Mouse (Mus musculus): ENCODE data around the gene Neurl1a.
A peak's percentile ranks its signal among the peaks of the same experiment; 100 is the strongest.

Gene Neurl1a

GRCm38 (mm10) chr19:47248906-47249568 is 70.4 kb downstream of the Neurl1a start:
- DNase-seq (ENCODE audit: low read depth), result no peak

DNA sequence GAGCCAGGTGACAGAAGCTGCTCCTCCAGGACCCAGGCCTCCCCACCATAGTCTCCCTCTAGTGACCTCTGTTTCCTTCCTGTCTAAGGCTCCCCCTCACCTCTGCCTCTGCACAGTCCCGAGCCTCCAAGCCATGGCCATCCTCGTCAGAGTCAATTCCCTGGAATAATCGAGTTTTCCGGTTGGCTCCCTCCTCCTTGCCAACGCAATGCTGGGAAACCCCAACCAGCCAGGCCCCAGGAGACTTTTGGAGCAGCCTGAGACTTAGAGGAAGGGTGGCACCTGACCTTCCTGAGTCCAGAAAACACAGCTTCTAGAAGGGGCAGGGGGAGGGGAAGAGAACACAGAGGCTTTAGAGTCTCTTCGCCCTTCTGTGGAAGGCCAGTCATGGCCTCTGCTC is 72.3 kb downstream of the Neurl1a start:
- DNase-seq (ENCODE audit: low read depth), result no peak

DNA sequence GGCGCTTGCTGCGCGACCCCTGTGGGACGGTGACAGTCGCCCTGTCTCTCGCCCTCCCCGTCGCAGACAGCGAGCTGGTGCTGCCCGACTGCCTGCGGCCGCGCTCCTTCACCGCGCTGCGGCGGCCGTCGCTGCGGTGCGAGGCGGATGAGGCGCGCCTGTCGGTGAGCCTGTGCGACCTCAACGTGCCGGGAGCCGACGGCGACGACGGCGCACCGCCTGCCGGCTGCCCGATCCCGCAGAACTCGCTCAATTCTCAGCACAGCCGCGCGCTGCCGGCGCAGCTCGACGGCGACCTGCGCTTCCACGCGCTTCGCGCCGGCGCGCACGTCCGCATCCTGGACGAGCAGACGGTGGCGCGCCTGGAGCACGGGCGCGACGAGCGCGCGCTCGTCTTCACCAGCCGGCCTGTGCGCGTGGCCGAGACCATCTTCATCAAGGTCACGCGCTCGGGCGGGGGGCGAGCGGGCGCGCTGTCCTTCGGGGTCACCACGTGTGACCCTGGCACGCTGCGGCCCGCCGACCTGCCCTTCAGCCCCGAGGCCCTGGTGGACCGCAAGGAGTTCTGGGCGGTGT is 74.5 kb downstream of the Neurl1a start:
- DNase-seq (ENCODE audit: low read depth), result no peak

DNA sequence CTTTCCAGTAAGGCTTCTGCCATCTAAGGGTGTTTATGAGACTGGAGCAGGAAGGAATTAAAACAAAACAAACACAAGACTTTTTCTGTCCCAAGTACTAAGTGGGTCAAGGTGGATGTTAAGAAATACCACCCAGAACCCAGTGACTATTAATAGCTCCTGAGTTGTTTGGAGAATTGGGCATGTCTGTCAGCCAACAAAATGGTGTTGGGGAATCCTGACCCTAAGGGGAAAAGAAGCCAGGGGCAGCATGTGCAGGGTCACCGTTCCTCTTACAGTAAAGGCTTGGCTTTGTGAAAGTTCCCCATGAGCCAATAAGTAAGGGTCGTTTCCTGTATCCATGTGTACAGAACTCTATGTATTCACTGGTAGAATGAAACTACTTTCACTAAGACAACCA is 76.4 kb downstream of the Neurl1a start:
- DNase-seq (ENCODE audit: low read depth), result no peak

GRCm38 (mm10) chr19:47255919-47256318 is 77.3 kb downstream of the Neurl1a start:
- DNase-seq (ENCODE audit: low read depth), result no peak

- DNase-seq (ENCODE audit: low read depth), result no peak
Measured at GRCm38 (mm10) chr19:47259581-47259980, 81.0 kb downstream of the Neurl1a start.

DNA sequence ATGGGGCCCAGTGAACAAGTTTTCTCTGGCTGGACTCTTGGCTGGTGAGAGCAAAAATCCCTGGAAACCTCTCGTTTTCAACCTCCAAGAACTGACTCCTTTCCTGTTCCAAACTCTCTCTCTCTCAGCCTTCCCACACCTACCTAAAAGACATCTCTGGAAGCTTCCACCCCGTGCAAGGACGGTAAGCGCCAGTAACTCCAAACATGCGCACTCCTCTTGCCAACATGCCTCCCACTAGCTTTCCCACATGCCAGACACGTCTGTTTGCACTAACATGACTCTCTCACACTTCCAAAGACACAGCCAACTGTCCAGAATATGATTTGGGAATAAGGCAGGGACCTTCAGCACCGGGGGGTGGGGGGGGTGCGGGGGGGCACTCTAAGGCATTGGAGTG is 82.6 kb downstream of the Neurl1a start:
- DNase-seq (ENCODE audit: low read depth), result no peak

DNA sequence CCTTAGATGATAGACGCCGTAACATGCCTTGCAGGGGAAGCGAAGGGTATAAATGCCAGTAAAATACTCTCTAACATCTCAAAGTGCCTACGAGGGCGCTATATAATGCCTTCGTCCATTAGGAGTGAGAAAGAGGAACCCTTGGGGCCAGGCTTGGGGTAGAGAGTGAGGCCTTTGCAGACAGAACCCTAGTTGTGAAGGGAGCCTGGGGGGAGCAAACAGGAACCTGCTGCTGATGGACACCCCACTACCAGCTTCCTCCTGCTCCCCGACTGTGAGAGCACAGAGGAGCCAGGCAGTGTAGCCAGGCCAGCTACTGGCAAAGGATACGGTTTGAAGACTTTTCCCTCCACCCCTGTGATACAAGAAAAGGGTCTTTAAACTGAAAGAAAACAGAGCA is 85.0 kb downstream of the Neurl1a start:
- no peak for DNase-seq (ENCODE audit: low read depth)

DNA sequence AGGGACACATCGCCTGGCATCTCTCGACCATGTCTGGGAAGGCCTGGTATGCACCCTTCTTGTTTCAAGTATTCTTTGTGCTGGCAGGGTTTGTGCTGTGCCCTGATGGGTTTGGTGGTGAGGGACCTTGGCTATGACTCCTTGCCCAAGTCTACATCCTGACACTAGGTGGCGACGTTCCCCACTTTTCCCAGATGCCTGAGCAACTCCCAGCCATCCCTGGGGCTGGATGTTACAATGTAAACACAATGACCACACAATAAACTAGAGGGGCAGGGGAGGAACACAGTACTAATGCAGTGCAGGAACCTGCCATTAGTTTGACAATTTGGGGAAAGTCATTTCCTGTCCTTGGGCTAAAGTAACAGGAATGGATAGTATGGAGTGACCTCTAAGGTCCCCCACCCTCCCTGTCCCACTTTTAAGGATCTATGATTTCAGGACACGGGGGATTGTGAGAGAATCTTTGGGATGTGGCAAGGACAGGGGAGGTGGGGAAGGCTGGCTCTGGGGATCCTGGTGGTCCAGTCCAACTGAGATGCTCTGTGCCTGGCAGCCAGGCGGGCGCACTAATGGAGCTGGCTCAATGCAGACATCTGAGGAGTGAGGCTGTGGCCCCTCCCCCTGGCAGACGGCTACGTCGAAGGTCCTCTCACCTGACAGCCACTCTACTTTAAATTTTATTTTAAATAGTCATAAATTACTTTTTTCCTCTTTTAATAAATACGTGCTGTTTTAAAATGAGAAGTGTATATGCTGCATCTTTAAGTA is 85.9 kb downstream of the Neurl1a start:
- no peak for DNase-seq (ENCODE audit: low read depth)

DNA sequence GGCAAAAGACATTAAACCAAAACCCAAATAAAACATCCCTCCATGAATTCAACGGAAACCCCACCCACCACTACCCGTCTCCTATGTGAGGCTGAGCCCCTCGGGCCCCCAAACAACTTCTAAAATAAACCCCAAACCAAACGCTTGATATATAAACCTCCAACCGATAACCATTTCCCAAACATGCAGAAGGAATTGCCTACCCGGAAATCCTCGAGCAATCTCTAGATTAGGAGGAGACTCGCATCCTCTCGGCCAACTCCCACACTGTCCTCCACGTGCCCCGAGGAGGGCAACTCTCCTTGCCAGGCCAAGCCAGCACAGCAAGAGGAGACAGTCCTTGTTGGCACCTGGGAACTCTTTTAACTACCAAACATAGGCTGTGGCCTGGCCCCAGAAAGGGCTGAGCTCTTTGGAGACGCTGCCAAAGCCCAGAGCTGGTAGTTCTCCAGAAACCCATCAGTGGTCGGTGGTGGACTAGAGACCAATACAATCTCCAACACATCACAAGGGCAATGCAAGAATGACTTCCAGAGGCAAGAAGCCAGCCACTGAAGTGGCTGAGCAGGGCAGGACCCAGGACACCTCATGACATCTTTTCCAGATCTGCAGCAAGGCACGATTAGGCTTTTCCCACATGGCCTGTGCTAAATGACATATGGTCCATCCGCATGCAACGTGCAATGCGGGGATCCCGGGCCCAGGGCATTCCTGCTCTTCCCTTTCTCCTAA is 87.6 kb downstream of the Neurl1a start:
- no peak for DNase-seq (ENCODE audit: low read depth)

GRCm38 (mm10) chr19:47267066-47267465 is 88.4 kb downstream of the Neurl1a start:
- DNase-seq (ENCODE audit: low read depth), result no peak

DNA sequence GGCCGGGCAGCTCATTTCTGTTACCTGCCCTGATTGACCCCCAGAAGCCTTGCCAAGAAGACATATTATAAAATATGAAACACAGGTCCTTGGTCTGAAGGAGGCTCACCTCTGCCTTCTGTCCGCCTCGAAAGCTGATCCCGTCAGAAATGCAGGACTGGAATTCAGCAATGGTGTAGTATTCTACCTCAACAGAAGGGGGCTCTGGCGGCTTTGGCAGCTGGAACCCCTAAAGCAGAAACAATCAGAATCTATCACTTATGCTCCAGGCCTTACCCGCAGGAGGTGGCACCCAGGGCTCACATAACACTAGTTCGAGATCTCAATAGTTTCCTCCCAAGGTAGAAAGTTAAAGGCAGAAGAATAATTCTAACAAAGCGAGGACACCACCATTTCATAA is 91.1 kb downstream of the Neurl1a start:
- DNase-seq (ENCODE audit: low read depth), result no peak

GRCm38 (mm10) chr19:47270520-47270919 is 91.9 kb downstream of the Neurl1a start:
- DNase-seq (ENCODE audit: low read depth), result no peak

DNA sequence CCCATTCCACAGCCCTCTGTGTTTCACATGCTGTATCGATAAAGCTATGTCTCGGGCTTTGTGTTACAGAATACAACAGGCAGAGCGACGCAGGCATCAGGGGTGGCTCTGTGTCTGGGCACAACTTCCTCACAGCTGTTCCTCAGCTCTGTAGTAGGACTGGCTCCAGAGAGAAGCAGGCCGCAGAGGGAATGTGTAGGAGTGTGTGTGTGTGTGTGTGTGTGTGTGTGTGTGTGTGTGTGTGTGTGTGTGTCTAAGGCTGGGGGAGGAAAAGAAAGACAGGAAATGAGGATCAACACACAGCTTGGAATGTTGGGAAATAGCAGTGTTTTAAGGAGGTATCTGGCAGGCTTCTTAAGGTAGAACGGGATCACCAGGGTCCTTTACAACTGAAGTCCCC is 98.1 kb downstream of the Neurl1a start:
- no peak for DNase-seq (ENCODE audit: low read depth)

- DNase-seq (ENCODE audit: low read depth), result no peak
Measured at GRCm38 (mm10) chr19:47279372-47279771, 100.8 kb downstream of the Neurl1a start.

GRCm38 (mm10) chr19:47279788-47280532 is 101.3 kb downstream of the Neurl1a start:
- DNase-seq (ENCODE audit: low read depth), result peak; percentile 99

DNA sequence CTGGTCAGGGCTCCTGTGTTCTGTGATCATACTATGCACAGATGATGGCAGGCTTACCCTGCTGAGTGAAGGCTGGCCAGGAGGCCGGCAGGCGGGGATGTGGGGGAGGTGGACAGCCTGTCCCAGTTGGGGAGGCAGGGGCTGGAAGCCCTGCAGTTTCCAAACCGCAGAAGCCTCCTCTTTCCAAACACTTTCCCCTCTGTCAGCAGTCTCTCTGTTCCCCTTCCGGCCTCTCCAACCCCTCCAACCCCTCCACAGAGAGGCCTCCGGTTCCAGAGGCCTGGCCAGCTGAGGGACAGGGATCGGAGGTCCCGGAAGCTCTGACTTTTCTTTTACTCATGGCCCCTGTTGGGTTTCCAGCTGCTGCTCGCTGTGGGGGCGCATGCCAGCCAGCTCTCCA is 102.3 kb downstream of the Neurl1a start:
- peak; percentile 81 for DNase-seq (ENCODE audit: low read depth)

- peak; percentile 82 for DNase-seq (ENCODE audit: low read depth)
Measured at GRCm38 (mm10) chr19:47282050-47282454, 103.4 kb downstream of the Neurl1a start.

DNA sequence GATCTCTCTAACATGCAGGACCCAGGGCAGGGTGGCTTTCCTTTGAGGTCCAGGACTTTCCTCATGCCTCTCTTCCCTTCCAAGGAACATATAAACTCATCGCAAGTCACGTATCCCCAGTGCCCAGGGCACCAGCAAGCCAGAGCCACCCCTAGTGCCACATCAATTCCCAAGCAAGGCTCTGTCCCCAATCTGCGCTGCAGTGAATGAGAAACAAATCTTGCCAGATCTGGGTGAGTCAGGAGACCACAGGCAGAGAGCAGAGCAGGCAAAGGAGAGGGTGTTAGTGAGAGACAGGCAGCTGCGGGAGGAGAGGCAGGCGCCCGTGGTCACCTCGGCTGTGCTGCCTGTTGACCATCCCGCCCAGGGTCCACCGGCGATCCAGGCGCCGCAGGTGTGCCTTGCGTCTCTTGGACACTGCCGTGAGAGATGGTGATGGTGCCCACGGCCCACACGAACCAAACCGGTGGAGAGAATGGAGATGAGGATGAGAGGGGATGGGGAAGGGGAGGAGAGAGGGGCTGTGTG is 104.1 kb downstream of the Neurl1a start:
- DNase-seq (ENCODE audit: low read depth), result no peak

GRCm38 (mm10) chr19:47285581-47285980 is 107.0 kb downstream of the Neurl1a start:
- DNase-seq (ENCODE audit: low read depth), result no peak

DNA sequence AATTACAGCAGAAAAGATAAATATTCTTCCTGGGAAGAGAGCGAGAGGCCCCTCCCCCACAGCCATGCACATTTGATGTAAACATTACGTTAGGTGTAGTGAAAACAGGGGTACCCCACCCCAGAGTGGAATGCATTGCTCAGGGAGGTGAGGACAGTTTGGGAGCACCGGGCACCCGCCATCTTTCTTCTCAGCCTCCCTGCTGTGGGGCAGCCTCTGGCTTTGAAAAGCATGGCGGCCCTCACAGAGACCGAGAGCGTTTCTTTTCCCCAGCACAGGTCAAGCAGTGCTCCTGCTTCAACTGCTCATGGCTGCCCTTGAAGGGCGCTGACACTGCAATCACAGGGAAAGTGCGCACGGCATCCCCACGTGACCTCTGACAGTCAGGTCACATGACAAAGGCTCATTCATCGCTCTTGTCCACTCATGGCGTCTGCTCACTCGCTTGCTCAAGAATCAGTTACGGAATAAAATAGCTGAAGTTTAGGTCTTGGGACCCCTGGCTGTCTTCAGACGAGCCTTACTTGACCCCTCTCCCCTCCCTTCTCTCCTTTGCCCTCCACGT is 108.3 kb downstream of the Neurl1a start:
- no peak for DNase-seq (ENCODE audit: low read depth)
